Mouse (Mus musculus): ENCODE measurements around the gene Abcd3.

Gene Abcd3

DNA sequence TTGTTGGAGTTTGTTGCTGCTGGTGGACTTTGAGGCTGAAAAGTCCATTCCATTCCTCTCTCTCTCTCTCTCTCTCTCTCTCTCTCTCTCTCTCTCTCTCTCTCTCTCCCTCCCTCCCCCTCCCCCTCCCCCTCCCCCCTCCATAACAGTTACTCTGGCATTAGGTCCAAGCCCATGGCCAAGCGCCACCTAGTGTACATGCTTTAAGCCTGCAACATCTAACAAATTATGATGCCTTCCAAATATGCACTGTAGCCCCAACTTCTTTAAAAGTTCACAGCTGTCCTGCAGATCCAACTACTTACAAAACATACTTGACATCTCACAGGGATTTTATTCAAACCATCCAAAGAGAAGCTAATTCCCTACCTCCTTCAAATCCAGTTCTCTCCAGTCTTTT, 77.6 kb downstream of the Abcd3 start:
- peak; percentile 54 for DNase-seq

- peak; percentile 89 for DNase-seq
These were observed 78.9 kb downstream of the Abcd3 start for GRCm38 (mm10) chr3:121736025-121736744.

- DNase-seq: no peak
These were observed 79.6 kb downstream of the Abcd3 start for GRCm38 (mm10) chr3:121735542-121735941.

- no peak for DNase-seq
These were observed 85.4 kb downstream of the Abcd3 start for GRCm38 (mm10) chr3:121729678-121730077.

- DNase-seq: no peak
These were observed 89.5 kb downstream of the Abcd3 start for GRCm38 (mm10) chr3:121725651-121726050.

GRCm38 (mm10) chr3:121724553-121724952, 90.5 kb downstream of the Abcd3 start:
- DNase-seq: no peak

DNA sequence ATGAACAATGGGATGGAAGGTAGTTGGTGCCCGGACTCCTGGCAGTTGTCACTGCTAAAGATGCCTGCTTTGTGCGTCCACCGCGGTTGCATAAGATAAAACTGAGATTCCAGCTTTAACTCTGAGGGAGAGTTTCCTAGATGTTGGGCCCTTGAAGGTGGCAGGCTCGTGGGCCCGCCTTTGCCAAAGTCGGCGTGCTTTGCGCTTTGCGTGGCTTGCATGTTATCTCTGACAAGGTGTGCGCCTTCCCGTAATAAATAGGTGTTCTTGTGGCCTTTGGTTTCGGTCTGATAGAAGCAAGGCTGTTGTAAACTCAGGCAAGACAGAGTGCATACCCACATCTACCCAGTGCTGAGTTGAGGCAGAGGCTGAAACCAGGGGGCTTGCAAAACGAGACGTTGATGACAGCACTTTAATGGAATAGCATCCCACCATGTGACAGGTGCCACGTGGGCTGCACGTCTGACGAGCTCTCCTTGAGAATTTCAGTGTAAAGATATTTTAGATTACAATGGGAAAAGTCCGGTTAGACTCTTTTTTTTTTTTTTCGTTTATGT, 91.1 kb downstream of the Abcd3 start:
- DNase-seq: no peak

DNA sequence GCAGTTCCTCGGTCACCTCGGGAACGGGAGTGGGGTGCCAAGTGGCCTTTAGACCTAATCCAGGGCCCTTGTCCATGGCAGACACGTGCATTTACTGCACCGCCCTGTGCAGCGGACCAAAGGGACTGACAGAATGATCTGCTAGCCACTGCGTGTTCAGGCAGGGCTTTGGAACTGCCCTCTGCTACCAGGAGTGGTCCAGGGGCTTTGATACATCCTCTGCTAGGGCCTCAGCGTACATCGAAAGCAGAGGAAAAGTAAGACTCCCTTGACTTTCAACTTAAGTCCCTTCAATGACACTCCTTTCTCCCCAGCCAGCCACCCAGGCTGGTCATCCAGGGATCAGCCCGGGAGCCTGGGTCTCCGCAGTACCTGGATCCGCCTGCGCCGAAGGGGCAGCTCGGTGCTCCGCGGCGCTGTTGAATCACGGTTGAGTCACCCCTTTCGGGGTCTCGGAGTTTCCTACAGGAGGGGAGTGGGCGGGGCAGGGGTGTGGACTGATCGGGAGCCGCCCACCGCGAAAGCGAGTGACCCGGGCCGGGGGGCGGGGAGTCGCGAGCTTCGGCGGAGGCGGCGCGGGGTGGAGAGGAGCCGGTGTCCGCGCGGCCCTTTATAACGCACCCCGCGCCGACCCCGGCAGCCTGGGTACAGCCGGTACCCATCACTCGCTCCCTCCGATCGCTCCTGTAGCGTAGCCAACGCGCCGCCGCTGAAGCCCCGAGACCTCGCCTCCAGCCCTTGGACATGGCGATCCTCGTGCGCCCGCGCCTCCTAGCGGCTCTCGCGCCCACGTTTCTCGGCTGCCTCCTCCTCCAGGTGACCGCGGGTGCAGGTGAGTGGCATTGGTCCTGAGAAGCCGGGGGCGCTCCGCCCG, 91.9 kb downstream of the Abcd3 start, which contains the start of gene F3:
Gene F3, plus strand, starts transcription at position 567 of the 874 bp plus-strand sequence.
- DNase-seq: peak; percentile 86

GRCm38 (mm10) chr3:121721691-121722070, 93.4 kb downstream of the Abcd3 start:
- DNase-seq: peak; percentile 32

DNA sequence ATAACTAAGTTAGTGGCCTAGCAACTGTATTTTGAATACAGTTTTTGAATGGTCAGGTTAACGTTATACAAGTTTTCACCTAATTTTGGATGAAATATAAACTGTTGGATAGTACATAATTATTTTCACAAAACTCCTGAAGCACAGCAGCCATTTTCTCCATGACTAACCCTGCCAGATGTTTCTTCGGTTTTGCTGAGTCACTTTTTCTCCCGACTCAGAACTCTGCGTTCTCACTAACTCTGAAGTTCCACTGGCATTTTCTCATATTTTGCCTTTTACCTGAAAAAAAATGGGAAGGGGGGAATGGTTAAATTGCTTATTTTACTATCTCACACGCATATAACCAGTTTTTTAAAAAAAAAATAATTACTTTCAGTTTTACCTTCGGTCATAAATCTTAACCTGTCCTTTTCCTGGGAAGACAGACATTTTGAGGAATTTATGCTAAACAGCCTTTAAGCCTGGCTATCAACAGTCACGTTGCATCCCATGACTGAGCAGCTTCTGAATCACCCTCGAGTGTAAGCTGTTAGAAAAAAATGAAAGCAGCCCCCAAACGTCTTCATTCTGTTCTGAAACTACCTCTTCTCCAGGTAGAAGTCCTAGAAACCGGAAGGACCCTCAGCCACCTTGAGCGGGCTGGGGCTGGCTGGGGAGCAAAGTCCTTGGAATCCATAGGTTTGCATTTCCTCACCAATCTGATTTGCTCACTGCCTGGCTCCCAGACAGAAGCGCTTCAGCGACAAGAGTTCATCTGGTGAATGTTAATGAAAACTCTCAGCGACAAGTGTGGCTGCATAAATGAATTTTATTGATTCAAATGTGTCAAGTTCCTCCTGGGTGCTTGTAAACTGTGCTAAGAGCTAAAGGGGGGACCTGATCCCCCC, 94.1 kb downstream of the Abcd3 start:
- DNase-seq: no peak

DNA sequence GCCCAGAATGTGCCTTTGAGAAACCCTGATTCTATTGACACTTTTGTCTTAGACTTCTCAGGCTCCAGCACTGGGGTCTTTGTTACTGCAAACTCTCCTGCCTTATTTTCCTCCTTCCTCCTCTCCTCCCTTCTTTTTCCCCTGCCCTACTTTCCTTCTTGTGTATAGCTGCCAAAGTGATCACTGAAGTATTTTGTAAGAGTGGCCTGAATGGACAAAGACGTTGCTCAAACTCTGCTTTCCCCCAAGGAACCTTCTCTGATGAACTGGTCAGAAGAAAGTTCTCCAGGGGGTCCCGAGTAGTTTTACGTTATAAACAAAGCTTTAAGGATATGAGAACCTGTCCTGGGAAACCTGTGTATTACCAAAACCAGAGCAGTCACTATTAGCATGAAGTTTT, 95.4 kb downstream of the Abcd3 start:
- DNase-seq: no peak

DNA sequence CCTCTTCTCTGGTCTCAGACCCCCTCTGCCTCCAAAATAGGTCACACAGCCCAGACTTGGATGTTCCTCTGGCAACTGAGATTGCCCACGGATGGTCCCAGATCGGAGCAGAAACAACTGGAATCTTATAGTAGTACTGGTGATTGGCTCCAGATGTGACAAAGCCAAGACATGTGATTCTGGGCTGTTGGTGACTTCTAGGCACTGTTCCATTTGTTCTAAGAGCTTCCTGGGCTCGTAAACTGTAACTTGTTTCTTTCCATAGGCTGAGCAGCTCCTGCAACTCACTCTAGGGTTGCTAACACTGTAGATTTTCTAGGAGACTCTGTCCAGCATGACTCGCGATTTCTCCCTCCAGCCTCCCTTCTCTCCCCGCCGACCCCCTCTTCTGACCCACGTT, 96.4 kb downstream of the Abcd3 start:
- DNase-seq: no peak

- no peak for DNase-seq
These were observed 98.6 kb downstream of the Abcd3 start for GRCm38 (mm10) chr3:121716480-121716879.

DNA sequence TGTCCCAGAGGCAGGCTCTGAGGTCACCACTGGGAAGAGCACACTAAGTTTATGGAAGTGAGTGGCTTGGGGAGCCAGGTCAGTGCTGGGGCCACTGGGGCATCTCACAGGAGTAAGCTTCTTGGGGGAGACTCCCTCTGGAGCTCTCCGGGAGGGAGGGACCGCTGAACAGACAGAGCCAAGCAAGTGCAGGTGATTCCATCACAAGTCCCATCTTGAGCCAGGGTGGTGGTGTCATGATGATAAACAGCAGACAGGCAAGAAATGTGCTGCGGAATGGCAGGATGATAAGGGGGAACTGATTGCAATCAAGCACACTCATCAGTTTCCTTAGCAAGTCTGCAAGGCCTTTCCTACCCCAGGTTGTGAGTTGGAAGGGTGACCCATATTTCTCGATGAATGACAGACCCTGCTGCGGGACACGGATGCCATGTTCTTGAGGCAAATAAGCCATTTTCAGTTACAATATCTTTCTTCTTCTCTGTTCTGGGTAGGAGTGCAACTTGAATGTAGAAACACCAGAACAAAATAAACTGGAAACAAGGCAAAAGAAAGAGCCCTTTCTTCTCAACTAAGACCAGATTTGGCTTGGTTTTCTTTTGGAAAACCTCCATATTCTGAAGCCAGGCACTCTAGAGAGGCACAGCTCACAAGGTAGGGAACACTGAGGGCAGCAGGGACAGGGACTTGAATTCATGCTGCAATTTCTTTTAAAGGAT, 99.2 kb downstream of the Abcd3 start:
- DNase-seq: no peak

GRCm38 (mm10) chr3:121715336-121715735, 99.8 kb downstream of the Abcd3 start:
- DNase-seq: no peak

DNA sequence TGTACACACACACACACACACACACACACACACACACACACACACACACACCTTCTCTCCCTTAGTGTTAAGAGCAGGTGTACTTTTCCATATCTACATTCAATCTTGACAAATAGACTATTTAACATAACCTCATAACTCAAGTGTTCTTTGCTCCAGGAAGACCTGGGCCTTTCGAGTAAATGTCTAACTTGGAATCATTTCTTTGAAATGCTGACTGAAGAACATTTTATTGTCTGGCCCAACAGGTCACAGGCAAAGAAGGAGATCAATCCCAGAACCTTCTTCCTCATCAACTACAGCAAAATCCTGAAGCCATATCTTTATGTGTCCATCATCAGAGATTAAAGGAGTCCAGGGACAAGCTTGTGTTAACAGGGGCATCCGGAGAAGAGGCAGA, 100.6 kb downstream of the Abcd3 start:
- no peak for DNase-seq

- peak; percentile 36 for DNase-seq
These were observed 101.3 kb downstream of the Abcd3 start for GRCm38 (mm10) chr3:121713816-121714215.

DNA sequence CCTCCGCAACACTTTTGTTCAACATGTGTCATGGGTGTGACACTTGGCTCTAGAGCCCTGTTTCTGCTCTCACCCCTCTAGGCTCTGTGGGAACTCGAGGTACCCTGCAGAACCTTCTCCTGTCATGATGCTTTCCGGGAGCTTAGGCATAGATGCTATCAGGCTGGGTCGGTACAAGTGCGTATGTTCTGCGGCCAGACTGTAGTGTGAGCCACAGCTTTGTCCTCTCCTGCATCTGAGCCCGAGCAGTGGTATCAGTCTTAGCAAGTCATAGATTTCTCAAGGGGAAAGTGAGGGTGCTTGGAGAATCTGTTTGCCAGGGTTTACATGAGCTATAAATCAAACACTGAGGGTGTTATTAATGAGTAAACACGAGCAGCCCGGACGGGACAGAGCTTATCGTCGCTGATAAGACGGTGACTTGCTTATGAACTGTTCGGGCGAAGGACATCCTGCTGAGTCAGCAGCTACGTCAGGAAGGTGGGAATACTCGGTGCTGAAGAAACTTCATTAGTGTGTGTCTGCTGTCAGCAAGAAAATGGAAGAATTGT, 101.9 kb downstream of the Abcd3 start:
- DNase-seq: no peak

- no peak for DNase-seq
These were observed 102.9 kb downstream of the Abcd3 start for GRCm38 (mm10) chr3:121712222-121712621.

GRCm38 (mm10) chr3:121710894-121711531, 104.1 kb downstream of the Abcd3 start:
- no peak for DNase-seq

All from lung, postnatal 36 days (tissue).